Mouse (Mus musculus) adrenal gland (tissue): Measurements from ENCODE around the gene Hdx.

Source experiments
- intact Hi-C: fragments of 180-260 bp; cut with DNase I; formaldehyde crosslinking; loops from one replicate; pipeline ENCODE4 v1.15.1; 2025
- long read RNA-seq, 2 experiments: library from polyadenylated mRNA; unstranded; transcript quantifications; one replicate each; pipeline ENCODE4 v2.0.0; 2020; ENCODE audit warnings: borderline replicate concordance in 1 of 2; ENCODE audit not compliant: insufficient replicate concordance in 1 of 2

The Hdx gene
- long read RNA-seq, experiment 1, full-length matches to known transcripts = 1 of 2 reads
- long read RNA-seq, experiment 1, partial matches to known transcripts = 1 of 2 reads
- long read RNA-seq, experiment 1, other reads (novel, unspliced or antisense) = 0 of 2 reads
- long read RNA-seq, experiment 2, partial matches to known transcripts = 2 of 2 reads
- long read RNA-seq, experiment 2, other reads (novel, unspliced or antisense) = 0 of 2 reads

DNA sequence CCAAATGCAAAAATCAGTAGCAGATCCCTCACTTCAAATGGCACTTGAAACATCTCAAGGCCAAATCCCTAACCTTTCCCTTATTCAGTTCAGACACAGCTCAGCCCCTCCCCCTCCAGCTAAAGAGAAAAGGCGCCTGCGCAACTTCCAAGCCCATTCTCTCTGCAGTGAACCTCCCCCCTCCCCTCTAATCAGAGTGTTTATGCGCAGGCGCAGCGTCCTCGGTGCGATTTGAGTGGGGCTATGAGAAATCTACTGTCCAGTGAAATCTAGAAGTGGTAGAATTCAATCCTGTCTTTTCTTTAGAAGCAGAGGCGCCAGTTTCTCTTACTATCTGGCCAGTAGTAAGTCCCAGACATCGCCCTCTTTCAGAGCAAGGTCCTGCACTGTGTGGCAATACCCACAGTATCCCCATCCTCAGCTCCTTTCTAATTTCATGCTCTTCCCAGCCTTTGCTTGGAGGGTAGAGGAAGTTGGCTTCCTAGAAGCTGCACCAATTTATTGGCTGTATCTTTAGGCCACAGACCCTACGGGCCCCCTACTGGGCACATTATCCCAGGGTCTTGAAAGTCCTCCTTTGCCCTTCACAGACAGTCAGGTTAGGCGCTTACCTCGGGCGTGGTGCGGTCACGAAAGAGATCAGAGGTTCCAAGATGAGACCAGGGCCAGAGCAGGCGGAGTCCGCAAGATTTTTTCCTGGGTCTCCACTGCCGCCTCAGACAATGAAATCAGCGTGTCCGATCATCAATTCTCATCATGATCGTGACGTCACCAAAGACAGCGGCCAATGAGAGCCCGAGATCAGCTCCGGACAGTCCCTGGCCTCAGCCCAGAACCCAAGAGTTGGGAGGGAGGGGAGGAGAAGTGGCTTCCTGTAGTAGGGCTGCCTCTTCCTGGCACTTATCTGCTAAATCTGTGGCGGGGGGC is at the start of gene Hdx:
TSS of gene Hdx (minus strand) at position 724 of the 927 bp plus-strand sequence.
- intact Hi-C loops = no loop called here

DNA sequence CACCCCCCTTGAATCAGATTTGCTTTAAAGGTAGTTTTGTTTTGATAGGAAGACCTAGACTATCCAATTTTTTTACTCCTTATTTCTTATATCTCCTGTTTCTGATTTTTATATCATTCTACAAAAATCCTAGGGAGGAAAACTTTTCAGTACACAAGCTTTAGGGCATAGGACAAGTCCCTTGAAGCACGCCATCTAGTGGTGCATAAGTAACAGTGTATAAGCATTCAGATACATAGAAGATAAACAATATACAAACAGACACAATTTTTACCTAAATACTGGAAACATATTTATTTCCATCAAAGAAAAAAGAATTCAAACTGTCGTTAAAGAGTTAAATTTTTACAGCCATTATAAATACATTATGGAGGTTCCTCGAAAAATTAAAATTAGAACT is 11.2 kb downstream of the Hdx start:
- intact Hi-C loops = no loop called here

DNA sequence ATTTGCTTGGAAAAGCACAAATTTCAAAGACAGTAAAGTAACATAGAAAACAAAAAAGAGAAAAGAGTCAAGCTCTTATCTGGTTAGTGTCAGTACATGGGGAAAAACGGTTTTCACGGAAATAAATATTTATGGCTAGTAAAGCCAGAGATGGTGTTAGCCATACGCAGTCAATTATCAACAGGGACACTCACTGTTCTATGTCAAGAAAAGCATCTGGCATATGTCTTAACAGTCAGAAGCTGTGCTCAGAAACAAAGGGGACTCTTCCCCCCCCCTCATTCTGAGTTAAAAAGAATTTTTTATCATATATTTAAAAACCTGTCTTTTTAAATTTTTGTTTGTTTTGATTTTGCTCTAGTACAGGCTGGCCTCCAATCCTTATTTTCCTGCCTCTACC is 25.2 kb downstream of the Hdx start:
- intact Hi-C loops = no loop called here

DNA sequence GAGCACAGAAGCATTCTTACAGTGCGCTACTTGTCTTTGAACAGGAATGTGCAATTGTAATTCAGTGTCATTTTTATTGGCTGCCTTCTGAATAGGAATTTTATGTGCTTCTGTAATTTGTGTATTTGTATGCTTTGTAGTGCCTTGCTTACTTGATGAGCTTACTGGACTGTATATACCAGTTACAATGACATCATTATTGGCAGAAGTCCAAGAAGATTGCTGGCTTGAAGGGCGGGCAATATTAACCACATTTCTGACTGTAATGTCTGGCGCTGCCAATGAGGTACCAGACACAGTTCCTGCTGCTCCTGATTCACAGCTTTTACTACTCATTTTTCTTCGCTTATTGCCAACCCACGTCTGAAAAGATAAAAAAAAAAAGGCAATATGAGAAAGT is 36.5 kb downstream of the Hdx start:
- intact Hi-C loops = no loop called here

DNA sequence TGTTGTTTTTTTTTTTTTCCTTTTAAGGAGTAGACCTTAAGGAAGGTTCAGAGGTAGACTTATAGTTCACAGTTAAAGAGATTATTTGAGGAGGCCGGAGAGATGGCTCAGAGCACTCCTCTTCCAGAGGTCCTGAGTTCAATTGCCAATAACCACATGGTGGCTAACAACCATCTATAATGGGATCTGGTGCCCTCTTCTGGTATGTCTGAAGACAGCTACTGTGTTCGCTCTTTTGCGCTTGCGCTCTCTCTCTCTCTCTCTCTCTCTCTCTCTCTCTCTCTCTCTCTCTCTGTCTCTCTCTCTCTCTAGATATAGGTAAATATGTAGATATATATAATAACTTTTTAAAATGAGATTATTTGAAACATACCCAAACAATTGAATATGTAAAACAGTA is 38.2 kb downstream of the Hdx start:
- intact Hi-C loops = no loop called here

DNA sequence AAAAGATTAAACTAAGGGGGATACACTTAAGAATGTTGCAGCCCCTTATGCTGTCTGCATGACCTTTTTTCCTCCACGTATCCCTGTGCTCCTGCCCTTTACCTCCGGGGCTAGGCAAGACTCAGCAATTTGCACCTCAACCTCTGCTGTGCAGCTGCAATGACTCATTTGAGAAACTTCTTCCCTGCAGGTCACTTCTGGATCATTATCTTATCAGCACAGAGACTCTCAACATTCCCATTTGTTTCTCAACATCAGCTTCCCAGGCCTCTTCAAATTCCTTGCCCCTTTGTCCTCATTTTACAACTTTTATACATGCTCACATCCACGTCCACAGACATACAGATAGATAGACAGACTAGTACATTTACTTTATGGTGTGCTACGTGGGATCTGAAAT is 51.9 kb downstream of the Hdx start:
- intact Hi-C loops = no loop called here

DNA sequence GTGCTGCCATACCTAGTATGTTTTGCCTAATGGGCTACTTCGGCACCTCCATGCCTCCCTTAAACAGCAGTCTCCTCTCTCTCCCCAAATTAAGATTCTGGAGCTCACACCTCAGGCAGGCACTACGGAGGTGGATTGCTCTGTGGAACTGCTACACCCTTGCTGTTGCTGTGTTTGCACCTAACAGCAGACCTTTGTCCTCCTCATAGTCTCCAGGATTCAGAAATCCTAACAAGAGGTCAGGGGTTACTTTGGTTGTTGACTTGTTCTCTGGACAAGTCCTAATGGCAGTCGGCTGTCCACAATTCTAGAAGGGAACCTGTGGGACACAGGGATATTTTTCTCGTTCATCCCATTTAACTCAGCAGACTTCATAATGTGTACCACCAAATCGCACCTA is 56.3 kb downstream of the Hdx start:
- intact Hi-C loops = no loop called here

DNA sequence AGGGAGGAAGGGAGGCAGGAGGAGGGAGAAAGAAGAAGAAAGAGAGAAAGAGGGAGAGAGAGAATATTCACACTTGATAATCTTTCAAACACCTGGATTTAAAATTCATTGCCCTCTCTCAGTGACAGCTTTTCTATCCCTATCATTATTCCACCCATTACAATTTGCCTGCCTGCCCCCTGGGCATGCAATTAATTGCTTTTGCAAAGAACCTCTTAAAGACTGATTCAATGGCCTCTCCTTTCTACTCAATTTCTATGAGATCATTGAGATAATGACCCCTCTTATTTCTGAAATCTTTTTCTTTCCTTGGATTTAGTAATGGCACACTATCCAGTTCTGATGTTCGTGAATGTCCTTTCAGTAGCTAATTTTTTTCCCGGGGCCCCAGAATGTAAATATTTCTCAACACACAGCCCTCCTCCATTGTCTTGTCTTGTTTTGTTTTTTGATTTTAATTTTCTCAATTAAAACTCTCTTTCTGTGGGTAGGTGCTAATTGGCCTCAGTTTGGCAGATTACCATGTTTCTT is 99.2 kb downstream of the Hdx start:
- intact Hi-C loops = no loop called here

DNA sequence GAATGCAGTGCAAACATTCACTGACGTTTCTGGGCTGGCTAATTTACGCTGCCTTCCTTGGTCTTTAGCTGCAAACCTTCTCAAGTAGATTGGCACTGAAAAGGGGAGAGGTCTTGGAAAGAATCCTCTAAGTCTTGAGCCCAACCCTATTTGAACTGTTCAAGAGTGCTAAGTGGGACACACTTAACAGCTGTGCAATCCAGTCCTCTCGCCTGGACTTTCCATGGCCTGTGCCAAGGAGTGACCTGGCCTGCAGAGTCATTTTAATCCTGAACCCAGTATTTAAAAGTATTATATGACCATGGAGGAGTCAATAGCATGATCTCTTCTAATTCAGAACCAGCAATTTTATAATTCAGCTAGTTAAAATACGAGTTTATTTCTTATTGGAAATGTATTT is 109.3 kb downstream of the Hdx start:
- intact Hi-C loops = no loop called here

DNA sequence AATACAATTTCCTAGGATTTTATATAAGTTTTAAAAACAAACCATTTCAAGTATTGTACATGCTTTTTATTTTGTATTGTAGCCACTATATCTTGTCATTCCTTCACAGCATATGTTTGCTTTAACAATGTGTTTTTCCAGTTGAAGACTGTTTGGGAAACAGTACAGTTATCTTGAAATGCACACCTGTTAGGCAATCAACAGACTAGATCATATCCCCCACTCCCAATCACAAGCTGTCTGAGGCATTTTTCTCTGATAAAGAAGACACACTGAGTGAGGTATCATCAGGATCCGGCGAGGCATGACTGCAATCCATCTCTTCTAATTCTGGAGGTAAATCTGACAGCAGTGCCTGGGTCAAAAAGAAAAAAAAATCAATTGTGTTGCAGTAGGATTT is 119.8 kb downstream of the Hdx start:
- intact Hi-C loops = no loop called here

DNA sequence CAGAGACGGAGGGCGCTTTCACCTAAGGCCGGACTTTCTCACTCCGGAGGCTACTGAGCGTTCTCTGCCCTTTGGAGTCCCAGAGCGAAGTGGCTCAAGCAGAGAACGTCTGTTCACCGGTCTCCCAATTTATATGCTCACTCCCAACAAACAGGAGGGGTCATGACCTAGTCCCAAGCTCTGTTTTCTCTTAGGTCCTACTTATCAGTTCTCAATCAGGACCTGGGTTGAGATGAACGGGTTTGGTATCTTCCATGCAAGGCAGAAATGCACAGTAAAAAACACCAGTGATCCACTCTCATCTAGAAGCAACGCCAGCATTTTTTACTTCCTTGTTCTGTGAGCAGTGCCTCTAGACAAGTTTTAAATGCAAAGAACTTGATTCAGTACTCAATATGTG is 159.0 kb downstream of the Hdx start, which contains the start of gene Rps6ka6:
TSS of gene Rps6ka6 (minus strand) at position 101 of the 400 bp plus-strand sequence.
- intact Hi-C loops = no loop called here
